Mouse (Mus musculus) cerebellum, adult 2 months (tissue): ENCODE results near the gene Anxa3.

Source experiments
- CTCF ChIP-seq: fragments of 200-500 bp; IDR thresholded peaks from 2 replicates; pipeline ENCODE4 v1.5.1; 2011; ENCODE audit warnings: low read depth, mild to moderate bottlenecking, control low read depth, low read length, moderate library complexity, borderline replicate concordance; ENCODE audit not compliant: insufficient read depth
- POLR2A ChIP-seq: fragments of 200-500 bp; IDR thresholded peaks from 2 replicates; pipeline ENCODE4 v1.6.1; 2011; ENCODE audit warnings: low read length, control low read depth, borderline replicate concordance; ENCODE audit not compliant: insufficient read depth

- no peak for TF ChIP-seq CTCF
- TF ChIP-seq POLR2A, result no peak
Observed at GRCm38 (mm10) chr5:96881118-96881517, 88.0 kb downstream of the Anxa3 start.
